Mouse (Mus musculus): ENCODE results near the gene Tpmt. TPM values are rescaled to one million over a fixed set of nuclear protein-coding genes. Genes with fewer than 3 reads are reported as not detected.

The Tpmt gene
- polyA plus RNA-seq, 1 experiment from 2014 or later, result 13.1 TPM

DNA sequence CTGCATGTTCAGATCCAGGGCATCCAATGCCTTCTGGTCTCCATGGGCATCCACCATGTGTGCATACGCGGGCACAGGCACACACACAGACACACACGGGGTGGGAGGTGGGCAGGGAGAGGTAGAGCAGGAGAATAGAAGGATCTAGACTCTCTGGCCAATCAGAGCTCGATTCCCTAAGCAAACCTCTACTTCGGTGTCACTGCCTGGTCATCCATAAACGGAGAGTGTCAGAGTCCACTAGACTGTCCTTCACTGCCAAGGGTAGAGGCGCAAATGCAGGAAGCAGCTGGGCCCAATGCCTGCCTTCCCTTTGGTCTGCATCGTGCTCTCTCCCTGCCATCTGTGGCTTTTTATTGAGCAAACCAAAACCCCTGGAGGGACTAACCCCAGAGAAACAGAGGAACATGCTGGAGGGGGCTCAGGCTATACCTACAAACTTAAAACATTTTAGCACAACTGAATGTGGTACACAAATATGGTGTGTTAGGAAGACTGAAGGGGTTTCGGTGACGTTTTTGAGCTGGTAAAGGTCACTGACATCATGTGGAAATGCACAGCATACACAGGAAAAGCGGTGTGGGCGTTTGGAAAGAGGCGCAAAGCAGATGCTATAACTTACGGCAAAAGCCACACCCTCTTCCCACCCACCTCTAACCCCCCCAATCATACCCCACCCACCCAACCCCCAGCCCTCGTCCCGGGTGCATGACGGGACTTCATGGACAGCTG, 14.0 kb downstream of the Tpmt start:
- Histone ChIP-seq H3K4me2 (ENCODE audit: low read depth, low read length) (no peak overlapping the region), H3K27ac (ENCODE audit: low read length) (no peak overlapping the region), H3K4me3 (ENCODE audit: low read depth, low read length) (no peak overlapping the region), H3K36me3 (ENCODE audit: control insufficient read depth, insufficient read depth) (no peaks in the 10 kb centered on the region), H3K9ac (ENCODE audit: low read depth, low read length) (no peak overlapping the region), H3K9me3 (replicated peaks; ENCODE audit: control insufficient read depth, low read length) (no peaks in the 10 kb centered on the region), H3K4me1 (ENCODE audit: control insufficient read depth, low read depth, low read length) (no peaks in the 10 kb centered on the region), H3K27me3 (ENCODE audit: control insufficient read depth, insufficient read depth, low read depth, low read length) (no peaks in the 10 kb centered on the region)
- 62% methylated on average over 17 of the region's 17 CpGs for WGBS (ENCODE audit: insufficient replicate concordance)
- peak; percentile 47; the same call in 1 of the 2 replicates for ATAC-seq (ENCODE audit: low read depth)

- H3K4me1 ChIP-seq (ENCODE audit: control insufficient read depth, low read depth, low read length), result no peaks in the 10 kb centered on the region
- no peak for ATAC-seq (ENCODE audit: low read depth)
These were observed 23.7 kb downstream of the Tpmt start for GRCm38 (mm10) chr13:47020798-47021197.

DNA sequence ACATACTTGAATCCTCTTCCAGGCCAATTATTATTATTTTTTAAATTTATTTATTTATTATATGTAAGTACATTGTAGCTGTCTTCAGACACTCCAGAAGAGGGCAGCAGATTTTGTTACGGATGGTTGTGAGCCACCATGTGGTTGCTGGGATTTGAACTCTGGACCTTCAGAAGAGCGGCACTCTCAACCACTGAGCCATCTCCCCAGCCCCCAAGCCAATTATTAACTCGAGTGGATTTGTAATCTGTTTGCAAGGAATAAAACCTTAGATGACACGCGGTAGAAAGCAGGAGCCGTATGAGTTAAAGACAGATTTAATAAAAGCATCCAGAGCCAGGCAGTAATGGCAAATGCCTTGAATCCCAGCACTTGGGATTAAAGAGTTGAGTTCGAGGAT, 24.8 kb downstream of the Tpmt start:
- Histone ChIP-seq H3K4me2 (ENCODE audit: low read depth, low read length) (no peak overlapping the region), H3K4me1 (ENCODE audit: control insufficient read depth, low read depth, low read length) (peaks cover 2% of the 10 kb centered on the region; the same call in 1 of the 2 replicates), H3K27me3 (ENCODE audit: control insufficient read depth, insufficient read depth, low read depth, low read length) (peaks cover under 1% of the 10 kb centered on the region; the same call in 1 of the 2 replicates), H3K9me3 (replicated peaks; ENCODE audit: control insufficient read depth, low read length) (no peaks in the 10 kb centered on the region), H3K4me3 (ENCODE audit: low read depth, low read length) (no peak overlapping the region), H3K27ac (ENCODE audit: low read length) (no peak overlapping the region), H3K9ac (ENCODE audit: low read depth, low read length) (no peak overlapping the region), H3K36me3 (ENCODE audit: control insufficient read depth, insufficient read depth) (no peaks in the 10 kb centered on the region)
- WGBS (ENCODE audit: insufficient replicate concordance), result 62% methylated on average over 7 of the region's 7 CpGs
- ATAC-seq (ENCODE audit: low read depth), result no peak

More at GRCm38 (mm10) chr13:47020798-47021197, 23.7 kb downstream of the Tpmt start:
- no peak overlapping the region for H3K4me2 ChIP-seq (ENCODE audit: low read depth, low read length)
- 61% methylated on average over 7 of the region's 7 CpGs for WGBS (ENCODE audit: insufficient replicate concordance)
- H3K9ac ChIP-seq (ENCODE audit: low read depth, low read length), result no peak overlapping the region
- no peaks in the 10 kb centered on the region for H3K36me3 ChIP-seq (ENCODE audit: control insufficient read depth, insufficient read depth)
- H3K4me3 ChIP-seq (ENCODE audit: low read depth, low read length), result no peak overlapping the region
- no peak overlapping the region for H3K27ac ChIP-seq (ENCODE audit: low read length)
- no peaks in the 10 kb centered on the region for H3K9me3 ChIP-seq (replicated peaks; ENCODE audit: control insufficient read depth, low read length)
- no peaks in the 10 kb centered on the region for H3K27me3 ChIP-seq (ENCODE audit: control insufficient read depth, insufficient read depth, low read depth, low read length)

GRCm38 (mm10) chr13:47017259-47017658, 27.3 kb downstream of the Tpmt start:
- 0 out of 2 replicates have a peak, but pooled peaks have one; percentile 35 for ATAC-seq (ENCODE audit: low read depth)
- Histone ChIP-seq H3K36me3 (ENCODE audit: control insufficient read depth, insufficient read depth) (no peaks in the 10 kb centered on the region), H3K27me3 (ENCODE audit: control insufficient read depth, insufficient read depth, low read depth, low read length) (peaks cover 10% of the 10 kb centered on the region), H3K27ac (ENCODE audit: low read length) (no peak overlapping the region), H3K9ac (ENCODE audit: low read depth, low read length) (no peak overlapping the region), H3K4me3 (ENCODE audit: low read depth, low read length) (no peak overlapping the region), H3K9me3 (replicated peaks; ENCODE audit: control insufficient read depth, low read length) (no peaks in the 10 kb centered on the region), H3K4me2 (ENCODE audit: low read depth, low read length) (no peak overlapping the region), H3K4me1 (ENCODE audit: control insufficient read depth, low read depth, low read length) (peaks cover 4% of the 10 kb centered on the region; the same call in 1 of the 2 replicates)
- WGBS (ENCODE audit: insufficient replicate concordance), result 31% methylated on average over 5 of the region's 5 CpGs

DNA sequence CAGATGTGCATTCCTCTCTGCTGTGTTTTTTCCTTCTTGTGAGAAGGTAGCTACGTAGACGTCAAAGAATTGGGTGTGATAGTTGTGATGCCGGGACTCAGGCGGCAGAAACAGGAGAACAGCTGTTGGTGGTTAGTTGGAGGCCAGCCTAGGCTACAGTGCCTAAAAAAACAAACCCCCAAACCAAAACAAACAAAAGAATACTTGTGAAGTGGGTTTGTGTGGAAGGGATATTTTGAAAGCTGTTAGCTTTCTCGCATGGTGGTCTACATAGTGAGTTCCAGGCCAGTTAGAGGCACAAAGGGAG, 29.4 kb downstream of the Tpmt start:
- Histone ChIP-seq H3K9me3 (replicated peaks; ENCODE audit: control insufficient read depth, low read length) (no peaks in the 10 kb centered on the region), H3K4me3 (ENCODE audit: low read depth, low read length) (no peak overlapping the region), H3K36me3 (ENCODE audit: control insufficient read depth, insufficient read depth) (no peaks in the 10 kb centered on the region), H3K9ac (ENCODE audit: low read depth, low read length) (no peak overlapping the region), H3K27ac (ENCODE audit: low read length) (no peak overlapping the region), H3K27me3 (ENCODE audit: control insufficient read depth, insufficient read depth, low read depth, low read length) (peaks cover 10% of the 10 kb centered on the region), H3K4me1 (ENCODE audit: control insufficient read depth, low read depth, low read length) (peaks cover 4% of the 10 kb centered on the region; the same call in 1 of the 2 replicates), H3K4me2 (ENCODE audit: low read depth, low read length) (peak overlapping the region; percentile 90)
- 76% methylated on average over 5 of the region's 5 CpGs for WGBS (ENCODE audit: insufficient replicate concordance)
- no peak for ATAC-seq (ENCODE audit: low read depth)

DNA sequence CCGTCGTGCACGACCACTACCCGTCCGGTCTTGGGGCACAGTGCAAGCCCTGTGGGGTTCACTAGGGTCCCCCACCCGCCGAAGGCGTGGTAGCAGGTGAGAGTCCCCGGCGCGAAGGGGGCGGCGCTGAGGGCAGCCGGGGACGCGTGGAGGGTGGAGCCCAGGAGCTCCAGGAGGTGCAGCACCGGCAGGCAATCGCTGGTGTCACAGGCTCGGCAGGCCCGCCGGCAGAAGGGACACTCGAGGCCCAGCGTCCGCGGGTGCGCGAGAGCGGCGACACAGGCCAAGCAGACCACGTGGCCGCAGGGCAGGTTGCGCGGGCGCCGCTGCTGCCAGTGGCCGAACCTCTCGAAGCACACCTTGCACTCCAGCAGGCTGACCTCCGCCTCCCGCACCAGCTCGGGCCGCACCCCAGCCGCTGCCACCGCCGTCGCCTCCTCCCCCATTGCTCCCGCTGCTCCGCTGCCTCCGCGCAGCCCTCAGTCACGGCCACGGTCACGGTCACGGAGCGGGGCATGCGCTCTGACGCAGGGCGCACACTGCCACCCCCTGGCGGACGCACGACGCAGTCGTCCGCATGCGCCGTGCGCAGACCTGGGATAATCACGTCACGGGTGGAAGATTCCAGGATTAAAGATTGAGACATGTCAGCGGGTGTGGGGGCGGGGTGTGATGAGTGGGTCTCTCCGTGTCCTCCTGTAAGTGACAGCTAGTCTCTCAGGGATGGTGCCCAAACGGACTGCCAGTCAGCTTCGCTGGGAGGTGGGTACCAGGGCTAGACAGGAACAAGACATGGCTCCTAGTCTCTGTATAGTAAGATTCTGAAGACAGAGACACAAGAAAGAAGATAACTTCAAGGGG, 30.0 kb downstream of the Tpmt start, which contains the start of gene Nhlrc1:
Gene Nhlrc1 (minus strand): TSS at position 517 of the 861 bp plus-strand sequence.
- H3K9ac ChIP-seq (ENCODE audit: low read depth, low read length), result peak within 1 kb of the TSS; percentile 52
- H3K27ac ChIP-seq (ENCODE audit: low read length), result no peak within 1 kb of the TSS
- peaks cover 4% of the 10 kb centered on the region; the same call in 1 of the 2 replicates for H3K4me1 ChIP-seq (ENCODE audit: control insufficient read depth, low read depth, low read length)
- H3K4me3 ChIP-seq (ENCODE audit: low read depth, low read length), result peak within 1 kb of the TSS; percentile 60
- H3K36me3 ChIP-seq (ENCODE audit: control insufficient read depth, insufficient read depth), result no peaks in the 10 kb centered on the region
- WGBS (ENCODE audit: insufficient replicate concordance), result 3% methylated on average over 69 of the region's 73 CpGs
- peak within 1 kb of the TSS; percentile 90 for H3K4me2 ChIP-seq (ENCODE audit: low read depth, low read length)
- peak; percentile 59; the same call in 1 of the 2 replicates for ATAC-seq (ENCODE audit: low read depth)
- peaks cover 10% of the 10 kb centered on the region for H3K27me3 ChIP-seq (ENCODE audit: control insufficient read depth, insufficient read depth, low read depth, low read length)
- no peaks in the 10 kb centered on the region for H3K9me3 ChIP-seq (replicated peaks; ENCODE audit: control insufficient read depth, low read length)

GRCm38 (mm10) chr13:47013740-47014139, 30.8 kb downstream of the Tpmt start:
- peak overlapping the region; percentile 90 for H3K4me2 ChIP-seq (ENCODE audit: low read depth, low read length)
- no peaks in the 10 kb centered on the region for H3K9me3 ChIP-seq (replicated peaks; ENCODE audit: control insufficient read depth, low read length)
- peak overlapping the region; percentile 60 for H3K4me3 ChIP-seq (ENCODE audit: low read depth, low read length)
- H3K9ac ChIP-seq (ENCODE audit: low read depth, low read length), result no peak overlapping the region
- no peaks in the 10 kb centered on the region for H3K36me3 ChIP-seq (ENCODE audit: control insufficient read depth, insufficient read depth)
- 56% methylated on average over 10 of the region's 10 CpGs for WGBS (ENCODE audit: insufficient replicate concordance)
- peaks cover 4% of the 10 kb centered on the region; the same call in 1 of the 2 replicates for H3K4me1 ChIP-seq (ENCODE audit: control insufficient read depth, low read depth, low read length)
- ATAC-seq (ENCODE audit: low read depth), result no peak
- H3K27me3 ChIP-seq (ENCODE audit: control insufficient read depth, insufficient read depth, low read depth, low read length), result peaks cover 10% of the 10 kb centered on the region
- H3K27ac ChIP-seq (ENCODE audit: low read length), result no peak overlapping the region

- Histone ChIP-seq H3K27ac (ENCODE audit: low read length) (no peak overlapping the region), H3K36me3 (ENCODE audit: control insufficient read depth, insufficient read depth) (no peaks in the 10 kb centered on the region), H3K4me1 (ENCODE audit: control insufficient read depth, low read depth, low read length) (no peaks in the 10 kb centered on the region), H3K9ac (ENCODE audit: low read depth, low read length) (no peak overlapping the region), H3K4me2 (ENCODE audit: low read depth, low read length) (no peak overlapping the region), H3K27me3 (ENCODE audit: control insufficient read depth, insufficient read depth, low read depth, low read length) (no peaks in the 10 kb centered on the region), H3K9me3 (replicated peaks; ENCODE audit: control insufficient read depth, low read length) (no peaks in the 10 kb centered on the region), H3K4me3 (ENCODE audit: low read depth, low read length) (no peak overlapping the region)
- ATAC-seq (ENCODE audit: low read depth), result no peak
- 67% methylated on average over 4 of the region's 4 CpGs for WGBS (ENCODE audit: insufficient replicate concordance)
These were observed 42.9 kb downstream of the Tpmt start for GRCm38 (mm10) chr13:47001590-47001989.

GRCm38 (mm10) chr13:46999498-46999897, 45.0 kb downstream of the Tpmt start:
- Histone ChIP-seq H3K9ac (ENCODE audit: low read depth, low read length) (no peak overlapping the region), H3K4me2 (ENCODE audit: low read depth, low read length) (no peak overlapping the region), H3K36me3 (ENCODE audit: control insufficient read depth, insufficient read depth) (no peaks in the 10 kb centered on the region), H3K4me1 (ENCODE audit: control insufficient read depth, low read depth, low read length) (no peaks in the 10 kb centered on the region), H3K27me3 (ENCODE audit: control insufficient read depth, insufficient read depth, low read depth, low read length) (no peaks in the 10 kb centered on the region), H3K4me3 (ENCODE audit: low read depth, low read length) (no peak overlapping the region), H3K9me3 (replicated peaks; ENCODE audit: control insufficient read depth, low read length) (no peaks in the 10 kb centered on the region), H3K27ac (ENCODE audit: low read length) (no peak overlapping the region)
- no peak for ATAC-seq (ENCODE audit: low read depth)
- WGBS (ENCODE audit: insufficient replicate concordance), result 49% methylated on average over 5 of the region's 5 CpGs
